Mouse (Mus musculus): ENCODE results near the gene Clec4g. TPM values are rescaled to one million over a fixed set of nuclear protein-coding genes. Genes with fewer than 3 reads are reported as not detected.

The Clec4g gene
- polyA plus RNA-seq, 1 experiment from 2014 or later, result 6.0 TPM

DNA sequence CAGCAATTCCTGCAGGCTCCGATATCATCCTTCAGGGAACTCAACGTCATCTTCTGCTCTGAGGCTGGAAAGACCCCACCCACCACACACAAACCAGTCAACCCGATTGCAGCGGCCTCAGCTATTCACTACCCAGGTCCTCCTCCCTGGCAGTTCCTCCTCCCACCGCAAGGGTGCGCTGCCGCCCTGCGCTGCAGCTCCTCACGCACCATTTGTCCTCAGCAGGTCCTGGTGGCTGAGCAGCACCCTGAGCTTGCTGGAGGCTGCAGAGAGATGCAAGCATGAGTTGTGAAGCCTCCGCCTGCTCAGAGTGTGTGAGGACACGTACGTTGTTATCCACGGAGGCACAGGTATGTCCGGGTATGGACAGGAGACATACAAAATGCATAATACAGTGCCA lies 1.9 kb downstream of the Clec4g start:
- 19% methylated on average over 14 of the region's 14 CpGs for WGBS
- no peak overlapping the region for H3K9ac ChIP-seq (ENCODE audit: low read length)
- H3K4me1 ChIP-seq (ENCODE audit: control insufficient read depth in 2 of 2, insufficient read depth in 2 of 2, low read length in 2 of 2), result peaks cover 0 to 11% of the 10 kb centered on the region in 2 experiments; a peak in 2 of 4 replicates
- H3K27me3 ChIP-seq (ENCODE audit: control insufficient read depth, insufficient read depth, low read length), result no peaks in the 10 kb centered on the region
- no peak overlapping the region for H3K4me2 ChIP-seq (ENCODE audit: low read length)
- H3K4me3 ChIP-seq (ENCODE audit: control insufficient read depth in 1 of 2, insufficient read depth in 1 of 2, low read depth in 1 of 2, low read length in 2 of 2), result no peak overlapping the region
- H3K36me3 ChIP-seq (ENCODE audit: control insufficient read depth, insufficient read depth, low read length), result no peaks in the 10 kb centered on the region
- H3K27ac ChIP-seq (replicated peaks in 1 of 2; ENCODE audit: control insufficient read depth in 1 of 2, insufficient read depth in 1 of 2, low read depth in 2 of 2, low read length in 2 of 2), result no peak overlapping the region
- ATAC-seq (ENCODE audit: insufficient number of reproducible peaks, insufficient read depth, low FRiP score, low read depth), result 0 out of 2 replicates have a peak, but pooled peaks have one; percentile 28
- no peaks in the 10 kb centered on the region for H3K9me3 ChIP-seq (ENCODE audit: control insufficient read depth, low read length)

DNA sequence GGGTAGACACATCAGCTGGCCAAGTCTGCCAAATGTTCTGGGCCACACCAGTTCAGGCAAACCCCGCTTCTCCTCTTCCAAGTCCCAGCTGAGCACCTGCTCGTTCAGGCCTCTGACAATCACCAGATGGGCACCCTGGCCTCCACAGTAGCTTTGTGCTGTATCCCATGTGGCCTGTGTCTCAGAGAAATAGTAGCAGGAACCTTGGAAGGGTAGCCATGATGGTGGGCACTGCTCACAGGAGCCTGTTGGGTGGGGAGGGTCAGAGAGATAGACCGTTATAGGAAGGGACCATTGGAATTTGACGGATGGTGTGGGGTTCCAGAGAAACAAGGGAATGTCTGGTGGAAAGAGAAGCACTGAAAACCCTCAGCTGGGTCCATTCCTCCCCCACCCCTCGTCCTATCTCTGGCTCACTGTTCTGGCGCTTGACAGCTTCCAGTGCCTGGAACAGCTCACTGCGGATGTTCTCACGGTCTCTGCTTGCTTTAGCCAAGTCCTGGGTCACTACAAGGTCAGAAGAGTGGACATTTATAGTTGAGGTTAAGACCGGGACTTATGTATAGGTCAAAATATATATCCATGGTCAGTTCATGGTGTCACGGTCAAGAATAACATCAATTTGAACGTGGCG lies 3.0 kb downstream of the Clec4g start:
- no peak overlapping the region; a peak in 1 of 4 replicates for H3K27ac ChIP-seq (replicated peaks in 1 of 2; ENCODE audit: control insufficient read depth in 1 of 2, insufficient read depth in 1 of 2, low read depth in 2 of 2, low read length in 2 of 2)
- peak; percentile 55 for ATAC-seq (ENCODE audit: insufficient number of reproducible peaks, insufficient read depth, low FRiP score, low read depth)
- 37% methylated on average over 12 of the region's 12 CpGs for WGBS
- H3K27me3 ChIP-seq (ENCODE audit: control insufficient read depth, insufficient read depth, low read length), result no peaks in the 10 kb centered on the region
- no peak overlapping the region for H3K4me2 ChIP-seq (ENCODE audit: low read length)
- H3K4me3 ChIP-seq (ENCODE audit: control insufficient read depth in 1 of 2, insufficient read depth in 1 of 2, low read depth in 1 of 2, low read length in 2 of 2), result no peak overlapping the region
- no peaks in the 10 kb centered on the region for H3K36me3 ChIP-seq (ENCODE audit: control insufficient read depth, insufficient read depth, low read length)
- H3K4me1 ChIP-seq (ENCODE audit: control insufficient read depth in 2 of 2, insufficient read depth in 2 of 2, low read length in 2 of 2), result peaks cover 0 to 11% of the 10 kb centered on the region in 2 experiments; a peak in 2 of 4 replicates
- no peak overlapping the region for H3K9ac ChIP-seq (ENCODE audit: low read length)
- H3K9me3 ChIP-seq (ENCODE audit: control insufficient read depth, low read length), result no peaks in the 10 kb centered on the region

DNA sequence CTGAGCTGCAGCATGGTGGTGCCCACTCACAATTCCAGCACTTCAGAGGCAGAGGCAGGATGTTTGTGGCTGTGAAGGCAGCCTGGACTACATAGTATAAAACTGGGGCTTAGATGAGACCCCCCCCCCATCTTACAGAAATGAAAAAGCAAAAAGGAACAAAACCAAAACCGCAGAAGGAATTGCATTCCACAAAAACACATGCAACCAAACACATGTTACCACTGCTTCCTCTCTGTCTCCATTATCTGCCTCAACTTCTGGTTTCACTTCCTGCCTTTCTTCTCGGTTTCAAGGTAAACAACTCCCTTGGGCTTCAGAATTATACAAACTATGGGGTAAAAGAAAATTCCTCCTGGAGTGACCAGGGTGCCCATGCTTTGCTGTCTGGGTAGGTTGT lies 8.8 kb downstream of the Clec4g start:
- Histone ChIP-seq H3K27ac (replicated peaks in 1 of 2; ENCODE audit: control insufficient read depth in 1 of 2, insufficient read depth in 1 of 2, low read depth in 2 of 2, low read length in 2 of 2) (no peak overlapping the region; a peak in 2 of 4 replicates), H3K27me3 (ENCODE audit: control insufficient read depth, insufficient read depth, low read length) (no peaks in the 10 kb centered on the region), H3K9ac (ENCODE audit: low read length) (no peak overlapping the region), H3K36me3 (ENCODE audit: control insufficient read depth, insufficient read depth, low read length) (no peaks in the 10 kb centered on the region), H3K9me3 (ENCODE audit: control insufficient read depth, low read length) (no peaks in the 10 kb centered on the region), H3K4me1 (ENCODE audit: control insufficient read depth in 2 of 2, insufficient read depth in 2 of 2, low read length in 2 of 2) (no peaks in the 10 kb centered on the region; a peak in 1 of 4 replicates), H3K4me2 (ENCODE audit: low read length) (no peak overlapping the region), H3K4me3 (ENCODE audit: control insufficient read depth in 1 of 2, insufficient read depth in 1 of 2, low read depth in 1 of 2, low read length in 2 of 2) (no peak overlapping the region)
- WGBS, result 33% methylated on average over 2 of the region's 2 CpGs
- ATAC-seq (ENCODE audit: insufficient number of reproducible peaks, insufficient read depth, low FRiP score, low read depth), result no peak

- H3K36me3 ChIP-seq (ENCODE audit: control insufficient read depth, insufficient read depth, low read length), result no peaks in the 10 kb centered on the region
- H3K27me3 ChIP-seq (ENCODE audit: control insufficient read depth, insufficient read depth, low read length), result no peaks in the 10 kb centered on the region
- no peaks in the 10 kb centered on the region for H3K9me3 ChIP-seq (ENCODE audit: control insufficient read depth, low read length)
- WGBS, result 72% methylated on average over 3 of the region's 3 CpGs
- no peak overlapping the region for H3K9ac ChIP-seq (ENCODE audit: low read length)
- no peaks in the 10 kb centered on the region; a peak in 1 of 4 replicates for H3K4me1 ChIP-seq (ENCODE audit: control insufficient read depth in 2 of 2, insufficient read depth in 2 of 2, low read length in 2 of 2)
- no peak overlapping the region for H3K27ac ChIP-seq (replicated peaks in 1 of 2; ENCODE audit: control insufficient read depth in 1 of 2, insufficient read depth in 1 of 2, low read depth in 2 of 2, low read length in 2 of 2)
- no peak for ATAC-seq (ENCODE audit: insufficient number of reproducible peaks, insufficient read depth, low FRiP score, low read depth)
- no peak overlapping the region for H3K4me3 ChIP-seq (ENCODE audit: control insufficient read depth in 1 of 2, insufficient read depth in 1 of 2, low read depth in 1 of 2, low read length in 2 of 2)
- no peak overlapping the region for H3K4me2 ChIP-seq (ENCODE audit: low read length)
Observed at GRCm38 (mm10) chr8:3710312-3710711, 10.1 kb downstream of the Clec4g start.

DNA sequence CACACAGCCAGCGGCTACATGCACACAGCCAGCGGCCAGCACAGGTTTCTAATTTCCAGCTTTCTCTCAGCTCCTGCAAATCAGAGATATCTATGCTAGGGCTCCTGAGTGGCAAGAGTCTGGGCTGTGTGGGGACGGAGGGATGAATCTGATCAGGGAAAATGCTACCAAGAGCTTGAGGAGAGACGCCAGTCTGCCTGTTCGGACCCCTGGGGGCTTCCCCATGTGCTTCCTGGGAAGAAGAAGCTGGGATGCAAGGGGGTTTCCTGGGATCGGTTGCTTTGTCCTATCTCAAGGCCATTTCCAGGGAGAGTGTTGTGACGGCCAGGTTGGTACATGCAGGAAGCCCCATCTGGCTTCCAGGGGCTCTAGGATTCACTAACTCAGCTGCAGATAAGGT lies 12.8 kb downstream of the Clec4g start:
- no peaks in the 10 kb centered on the region; a peak in 1 of 4 replicates for H3K4me1 ChIP-seq (ENCODE audit: control insufficient read depth in 2 of 2, insufficient read depth in 2 of 2, low read length in 2 of 2)
- no peak overlapping the region for H3K4me2 ChIP-seq (ENCODE audit: low read length)
- no peak overlapping the region for H3K4me3 ChIP-seq (ENCODE audit: control insufficient read depth in 1 of 2, insufficient read depth in 1 of 2, low read depth in 1 of 2, low read length in 2 of 2)
- no peaks in the 10 kb centered on the region for H3K27me3 ChIP-seq (ENCODE audit: control insufficient read depth, insufficient read depth, low read length)
- no peaks in the 10 kb centered on the region for H3K36me3 ChIP-seq (ENCODE audit: control insufficient read depth, insufficient read depth, low read length)
- H3K9me3 ChIP-seq (ENCODE audit: control insufficient read depth, low read length), result no peaks in the 10 kb centered on the region
- WGBS, result 58% methylated on average over 7 of the region's 7 CpGs
- no peak overlapping the region for H3K27ac ChIP-seq (replicated peaks in 1 of 2; ENCODE audit: control insufficient read depth in 1 of 2, insufficient read depth in 1 of 2, low read depth in 2 of 2, low read length in 2 of 2)
- ATAC-seq (ENCODE audit: insufficient number of reproducible peaks, insufficient read depth, low FRiP score, low read depth), result no peak
- no peak overlapping the region for H3K9ac ChIP-seq (ENCODE audit: low read length)

DNA sequence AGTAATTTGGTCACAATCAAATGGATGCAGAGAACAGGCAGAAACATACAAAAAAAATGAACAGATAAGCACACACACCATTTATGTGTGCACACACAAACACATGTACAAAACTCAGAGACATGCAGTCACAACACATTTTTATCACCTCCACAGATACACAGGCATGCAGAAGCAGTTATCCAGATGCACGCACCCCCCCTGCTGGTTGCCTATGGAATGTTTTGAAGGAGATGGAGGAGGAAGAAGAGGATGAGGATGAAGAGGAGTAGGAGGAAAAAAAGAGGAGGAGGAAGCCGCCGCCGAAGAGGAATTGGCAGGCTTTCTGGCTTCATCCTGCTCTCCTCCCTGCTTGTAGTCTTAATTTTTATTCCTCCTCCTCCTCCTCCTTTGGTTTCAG lies 14.7 kb downstream of the Clec4g start:
- Histone ChIP-seq H3K4me2 (ENCODE audit: low read length) (no peak overlapping the region), H3K27me3 (ENCODE audit: control insufficient read depth, insufficient read depth, low read length) (no peaks in the 10 kb centered on the region), H3K9me3 (ENCODE audit: control insufficient read depth, low read length) (no peaks in the 10 kb centered on the region), H3K27ac (replicated peaks in 1 of 2; ENCODE audit: control insufficient read depth in 1 of 2, insufficient read depth in 1 of 2, low read depth in 2 of 2, low read length in 2 of 2) (no peak overlapping the region), H3K4me3 (ENCODE audit: control insufficient read depth in 1 of 2, insufficient read depth in 1 of 2, low read depth in 1 of 2, low read length in 2 of 2) (no peak overlapping the region), H3K9ac (ENCODE audit: low read length) (no peak overlapping the region), H3K36me3 (ENCODE audit: control insufficient read depth, insufficient read depth, low read length) (no peaks in the 10 kb centered on the region), H3K4me1 (ENCODE audit: control insufficient read depth in 2 of 2, insufficient read depth in 2 of 2, low read length in 2 of 2) (no peaks in the 10 kb centered on the region; a peak in 1 of 4 replicates)
- no peak for ATAC-seq (ENCODE audit: insufficient number of reproducible peaks, insufficient read depth, low FRiP score, low read depth)
- WGBS, result 48% methylated on average over 4 of the region's 4 CpGs

- Histone ChIP-seq H3K9ac (ENCODE audit: low read length) (no peak overlapping the region), H3K4me3 (ENCODE audit: control insufficient read depth in 1 of 2, insufficient read depth in 1 of 2, low read depth in 1 of 2, low read length in 2 of 2) (no peak overlapping the region), H3K9me3 (ENCODE audit: control insufficient read depth, low read length) (no peaks in the 10 kb centered on the region), H3K36me3 (ENCODE audit: control insufficient read depth, insufficient read depth, low read length) (no peaks in the 10 kb centered on the region), H3K4me1 (ENCODE audit: control insufficient read depth in 2 of 2, insufficient read depth in 2 of 2, low read length in 2 of 2) (no peaks in the 10 kb centered on the region), H3K27me3 (ENCODE audit: control insufficient read depth, insufficient read depth, low read length) (no peaks in the 10 kb centered on the region), H3K27ac (replicated peaks in 1 of 2; ENCODE audit: control insufficient read depth in 1 of 2, insufficient read depth in 1 of 2, low read depth in 2 of 2, low read length in 2 of 2) (no peak overlapping the region), H3K4me2 (ENCODE audit: low read length) (no peak overlapping the region)
- ATAC-seq (ENCODE audit: insufficient number of reproducible peaks, insufficient read depth, low FRiP score, low read depth), result no peak
- 97% methylated on average over 1 of the region's 1 CpGs for WGBS
Observed at GRCm38 (mm10) chr8:3701491-3701890, 19.0 kb downstream of the Clec4g start.

DNA sequence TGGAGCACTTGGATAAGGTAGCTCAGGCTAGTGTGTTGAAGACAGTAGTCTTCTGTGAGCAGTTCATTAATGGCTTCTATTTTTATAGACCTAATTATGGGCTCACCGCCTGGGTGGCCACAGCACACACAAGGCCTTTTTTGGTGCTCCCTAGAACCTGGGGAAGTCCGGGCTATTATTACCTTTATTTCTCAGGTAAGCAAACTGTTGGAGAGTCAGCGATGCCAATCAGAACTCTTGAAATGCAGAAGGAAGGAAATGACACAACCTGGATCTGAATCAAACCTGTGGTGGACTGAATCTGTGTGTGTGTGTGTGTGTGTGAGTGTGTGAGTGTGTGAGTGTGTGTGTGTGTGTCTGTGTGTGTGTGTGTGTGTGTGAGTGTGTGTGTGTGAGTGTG lies 26.3 kb downstream of the Clec4g start, which contains the start of gene Fcer2a:
Gene Fcer2a, minus strand, starts transcription at position 55 of the 400 bp plus-strand sequence.
- ATAC-seq (ENCODE audit: insufficient number of reproducible peaks, insufficient read depth, low FRiP score, low read depth), result no peak
- no peaks in the 10 kb centered on the region for H3K9me3 ChIP-seq (ENCODE audit: control insufficient read depth, low read length)
- no peak within 1 kb of the TSS for H3K27ac ChIP-seq (replicated peaks in 1 of 2; ENCODE audit: control insufficient read depth in 1 of 2, insufficient read depth in 1 of 2, low read depth in 2 of 2, low read length in 2 of 2)
- H3K36me3 ChIP-seq (ENCODE audit: control insufficient read depth, insufficient read depth, low read length), result no peaks in the 10 kb centered on the region
- no peak within 1 kb of the TSS for H3K4me2 ChIP-seq (ENCODE audit: low read length)
- H3K27me3 ChIP-seq (ENCODE audit: control insufficient read depth, insufficient read depth, low read length), result no peaks in the 10 kb centered on the region
- H3K9ac ChIP-seq (ENCODE audit: low read length), result no peak within 1 kb of the TSS
- WGBS, result 68% methylated on average over 3 of the region's 3 CpGs
- no peaks in the 10 kb centered on the region for H3K4me1 ChIP-seq (ENCODE audit: control insufficient read depth in 2 of 2, insufficient read depth in 2 of 2, low read length in 2 of 2)
- no peak within 1 kb of the TSS for H3K4me3 ChIP-seq (ENCODE audit: control insufficient read depth in 1 of 2, insufficient read depth in 1 of 2, low read depth in 1 of 2, low read length in 2 of 2)
